Mouse (Mus musculus): ENCODE measurements around the gene Coro2a.

DNA sequence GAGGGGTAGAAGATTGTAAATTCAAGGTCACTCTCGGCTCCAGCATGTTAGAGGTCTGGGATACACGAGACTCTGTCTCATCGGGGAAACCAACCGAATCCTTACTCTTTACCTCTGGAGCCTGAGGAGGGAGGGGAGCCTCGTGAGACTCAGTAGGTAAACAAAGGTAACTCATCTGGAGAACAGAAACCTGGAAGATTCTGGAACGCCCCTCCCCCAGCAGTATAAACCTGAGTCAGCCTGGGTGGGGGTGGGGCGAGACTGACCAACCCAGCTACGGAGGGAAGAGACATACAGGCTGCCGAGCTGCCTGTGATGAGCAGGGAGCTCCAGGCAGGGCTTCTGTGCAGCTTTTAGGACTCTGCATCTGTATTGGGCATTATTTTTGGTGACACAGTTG is 26.9 kb upstream of the Coro2a start:
- no peak for TF ChIP-seq CTCF (IDR thresholded peaks at IDR 0.05)
- no peak for TF ChIP-seq POLR2A (IDR thresholded peaks at IDR 0.05; ENCODE audit: insufficient read depth, low read depth, low read length)
- TF ChIP-seq EP300 (IDR thresholded peaks at IDR 0.05; ENCODE audit: insufficient read depth, low read depth, low read length): no peak

Measured in heart, adult 2 months (tissue).